23 mouse cellular contexts compared by ENCODE assay signal in the genomic region with DNA sequence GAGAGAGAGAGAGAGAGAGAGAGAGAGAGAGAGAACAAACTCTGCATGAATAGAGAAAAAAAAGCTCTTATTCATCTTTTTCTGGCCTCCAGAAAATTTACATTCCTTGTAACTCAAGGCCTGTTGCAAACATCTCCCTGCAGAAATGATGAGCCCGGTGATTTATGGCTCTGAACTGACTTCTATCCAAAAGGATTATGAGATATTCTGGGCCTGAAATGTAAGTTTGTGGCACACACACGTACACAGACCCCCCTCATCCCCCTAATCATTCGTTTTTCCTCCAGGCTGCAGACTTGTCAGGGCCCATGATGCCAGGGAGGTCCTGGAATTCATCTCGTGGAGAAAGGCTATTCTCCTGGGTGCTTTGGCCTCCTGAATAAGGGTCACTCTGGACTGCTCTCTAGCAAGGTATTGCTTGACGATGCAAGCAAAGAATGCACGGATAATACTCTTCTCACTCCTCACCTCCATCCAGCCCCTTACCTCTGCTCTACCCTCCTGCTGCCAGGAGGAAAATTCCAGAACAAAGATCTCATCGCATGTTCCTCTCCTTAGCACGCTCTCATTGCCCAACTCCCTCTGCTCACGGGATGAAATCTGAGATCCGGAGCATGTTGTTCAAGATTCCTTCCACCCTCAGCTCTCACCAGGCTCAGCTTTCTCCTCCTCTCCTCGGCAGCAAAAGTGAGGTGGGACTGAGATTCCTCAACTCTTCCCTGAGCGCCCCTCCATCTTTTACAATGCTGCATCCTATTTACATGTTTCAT.
A peak's percentile ranks its signal among the peaks of the same experiment; 100 is the strongest.
DNase-seq lines count a peak whose midpoint lies in the region; ATAC-seq lines count a peak whose summit lies in the region.
"Had no signal": no experiment of that assay in that cellular context is flagged by ENCODE, and none has a peak within 500 bp of the region (broad histone marks: within the 10 kb centered on the region; RNA-seq: fewer than 3 reads in every experiment).

No protein-coding gene starts in this region.

- peak; percentile 46 for DNase-seq in gastrocnemius, adult 18-20 months (ENCODE audit: low spot score)
- no peak for DNase-seq in gastrocnemius, postnatal 10 days
- peak; percentile 47 for DNase-seq in 3T3-L1 (ENCODE audit: low read depth, low spot score)
- DNase-seq in cerebellum, postnatal 10 days = no peak
- no peak for DNase-seq in cerebellum, adult 18-20 months
- DNase-seq: cerebellum, adult 11 months; cerebellum, postnatal 36 days; heart, postnatal 14 days; kidney, adult 18-20 months; kidney, postnatal 36 days; layer of hippocampus, adult 9-11 months; lung, adult 2 months; retina, postnatal 1 day; right cerebral cortex, postnatal 4 days had no signal

- H3K9me3 ChIP-seq in embryonic facial prominence, embryonic 15.5 days (replicated peaks) = no peaks in the 10 kb centered on the region
- H3K9me3 ChIP-seq in stomach, embryonic 14.5 days (ENCODE audit: control insufficient read depth, low read depth, low read length) = no peaks in the 10 kb centered on the region
- H3K9me3 ChIP-seq: forebrain, embryonic 10.5 days; hindbrain, embryonic 15.5 days had no signal

- no peak for ATAC-seq in embryonic facial prominence, embryonic 15.5 days (ENCODE audit: insufficient number of reproducible peaks, low FRiP score, low TSS enrichment, low read depth)
- ATAC-seq in stomach, embryonic 14.5 days (ENCODE audit: insufficient number of reproducible peaks, insufficient read depth, low FRiP score, low read depth) = no peak
- ATAC-seq: activated CD4-positive, CD25-positive, alpha-beta regulatory T cell, adult 4 months; midbrain, embryonic 16.5 days; Patski had no signal

- peak overlapping the region; percentile 51; the same call in 1 of the 2 replicates for H3K27ac ChIP-seq in embryonic facial prominence, embryonic 15.5 days (replicated peaks)
- H3K27ac ChIP-seq in stomach, embryonic 14.5 days (ENCODE audit: low read length) = peak overlapping the region; percentile 13; the same call in 1 of the 2 replicates
- H3K27ac ChIP-seq: forebrain, embryonic 10.5 days; hindbrain, embryonic 15.5 days had no signal

- no peak overlapping the region for H3K9ac ChIP-seq in embryonic facial prominence, embryonic 15.5 days
- no peak overlapping the region for H3K9ac ChIP-seq in stomach, embryonic 14.5 days (replicated peaks; ENCODE audit: low read depth, low read length)
- H3K9ac ChIP-seq: hindbrain, embryonic 15.5 days had no signal

- no peak overlapping the region for H3K4me3 ChIP-seq in embryonic facial prominence, embryonic 15.5 days (replicated peaks)
- H3K4me3 ChIP-seq in stomach, embryonic 14.5 days (ENCODE audit: low read depth, low read length) = no peak overlapping the region
- H3K4me3 ChIP-seq: forebrain, embryonic 10.5 days; hindbrain, embryonic 15.5 days had no signal

- WGBS in embryonic facial prominence, embryonic 15.5 days = 33% methylated on average over 12 of the region's 12 CpGs
- WGBS in stomach, embryonic 14.5 days = 46% methylated on average over 12 of the region's 12 CpGs

- no peak overlapping the region for H3K4me2 ChIP-seq in embryonic facial prominence, embryonic 15.5 days (replicated peaks)
- H3K4me2 ChIP-seq in stomach, embryonic 14.5 days (replicated peaks; ENCODE audit: low read depth, low read length) = no peak overlapping the region
- H3K4me2 ChIP-seq: heart, embryonic 11.5 days; hindbrain, embryonic 15.5 days; liver, embryonic 11.5 days had no signal

- H3K36me3 ChIP-seq in embryonic facial prominence, embryonic 15.5 days = no peaks in the 10 kb centered on the region
- H3K36me3 ChIP-seq in stomach, embryonic 14.5 days (ENCODE audit: control insufficient read depth, insufficient read depth, low read length) = no peaks in the 10 kb centered on the region
- H3K36me3 ChIP-seq: forebrain, embryonic 10.5 days; hindbrain, embryonic 15.5 days had no signal

- no peaks in the 10 kb centered on the region for H3K27me3 ChIP-seq in embryonic facial prominence, embryonic 15.5 days
- H3K27me3 ChIP-seq in stomach, embryonic 14.5 days (ENCODE audit: control insufficient read depth, insufficient read depth, low read length) = no peaks in the 10 kb centered on the region
- H3K27me3 ChIP-seq: hindbrain, embryonic 15.5 days; Patski had no signal

- peaks cover 6% of the 10 kb centered on the region; the same call in 1 of the 2 replicates for H3K4me1 ChIP-seq in embryonic facial prominence, embryonic 15.5 days
- H3K4me1 ChIP-seq in stomach, embryonic 14.5 days (ENCODE audit: control insufficient read depth, insufficient read depth, low read length) = no peaks in the 10 kb centered on the region
- H3K4me1 ChIP-seq: forebrain, embryonic 10.5 days; hindbrain, embryonic 15.5 days had no signal

Comparison
In these comparisons a context has a peak if more than half of its experiments do, and no peak if none do; other contexts are left out.
1. DNase-seq: peak in gastrocnemius, adult 18-20 months (single experiment) and 3T3-L1 (single experiment); none in gastrocnemius, postnatal 10 days (single experiment), cerebellum, postnatal 10 days (0 of 2) and cerebellum, adult 18-20 months (0 of 2).